Mouse (Mus musculus) CH12.LX (cell line): ENCODE data around the gene Esyt2.

Experiments used
- CTCF ChIP-seq, 2 experiments: IDR thresholded peaks in 1 of 2; conservative IDR thresholded peaks in 1 of 2; 2 replicates each; pipeline ENCODE4 v1.5.1; 2011 to 2012; ENCODE audit warnings: low read depth in 2 of 2, low read length in 2 of 2, improper control_type of control experiment in 1 of 2, inconsistent platforms in 1 of 2, mild to moderate bottlenecking in 1 of 2, moderate library complexity in 1 of 2
- ELF1 ChIP-seq: IDR thresholded peaks from 2 replicates; pipeline ENCODE4 v1.6.1; 2014; ENCODE audit warnings: low read depth, mild to moderate bottlenecking, inconsistent platforms, low read length, improper control_type of control experiment
- JUN ChIP-seq: IDR thresholded peaks from 2 replicates; pipeline ENCODE4 v1.6.1; 2011; ENCODE audit warnings: low read depth, mild to moderate bottlenecking, low read length, improper control_type of control experiment, moderate library complexity; ENCODE audit not compliant: insufficient read depth
- MAX ChIP-seq: IDR thresholded peaks from 2 replicates; pipeline ENCODE4 v1.6.1; 2011; ENCODE audit warnings: low read length, improper control_type of control experiment
- POLR2A ChIP-seq: IDR thresholded peaks from 2 replicates; pipeline ENCODE4 v1.6.1; 2011; ENCODE audit warnings: low read depth, mild to moderate bottlenecking, improper control_type of control experiment, low read length
- POLR2AphosphoS2 ChIP-seq: IDR thresholded peaks from 2 replicates; pipeline ENCODE4 v1.6.1; 2011; ENCODE audit warnings: low read depth, low read length, improper control_type of control experiment
- TCF12 ChIP-seq: IDR thresholded peaks from 2 replicates; pipeline ENCODE4 v1.6.1; 2014; ENCODE audit warnings: low read depth, mild to moderate bottlenecking, inconsistent platforms, low read length, improper control_type of control experiment

- no peak for TF ChIP-seq CTCF (conservative IDR thresholded peaks at IDR 0.05 in 1 of 2, IDR thresholded peaks at IDR 0.05 in 1 of 2; ENCODE audit: low read depth in 2 of 2, low read length in 2 of 2)
- TF ChIP-seq ELF1: no peak
- no peak for TF ChIP-seq POLR2AphosphoS2
- TF ChIP-seq JUN: no peak
- TF ChIP-seq POLR2A: no peak
- TF ChIP-seq MAX: no peak
- TF ChIP-seq TCF12: no peak
Observed at GRCm38 (mm10) chr12:116367346-116367745, 86.3 kb downstream of the Esyt2 start.
